Mouse (Mus musculus) myocyte (in vitro differentiated cells): ENCODE results near the gene Mrpl4. TPM values are rescaled to one million over a fixed set of nuclear protein-coding genes. Genes with fewer than 3 reads are reported as not detected.
"Not testable (repeated sequence)": the region's sequence is repeated elsewhere in the genome, so short reads cannot be mapped to it uniquely, and the experiment has no call there.

Experiments
- H3K27me3 ChIP-seq: one replicate; pipeline ENCODE4 v1.6.1; 2011; ENCODE audit not compliant: control insufficient read depth, insufficient read depth, insufficient read length
- H3K36me3 ChIP-seq: one replicate; pipeline ENCODE4 v1.6.1; 2011; ENCODE audit not compliant: control insufficient read depth, insufficient read depth
- H3K4me2 ChIP-seq: one replicate; pipeline ENCODE4 v1.6.1; 2011; ENCODE audit warnings: low read depth, control low read depth
- H3K4me3 ChIP-seq: one replicate; pipeline ENCODE4 v1.5.1; 2011; ENCODE audit warnings: mild to moderate bottlenecking, control low read depth, moderate library complexity
- H3K79me2 ChIP-seq: one replicate; pipeline ENCODE4 v1.6.1; 2011; ENCODE audit not compliant: control insufficient read depth, insufficient read depth
- H3ac ChIP-seq: one replicate; pipeline ENCODE4 v1.6.1; 2011; ENCODE audit not compliant: control insufficient read depth, insufficient read length
- CEBPB ChIP-seq: IDR thresholded peaks from 2 replicates; pipeline ENCODE4 v1.6.1; 2011; ENCODE audit warnings: mild to moderate bottlenecking, moderate library complexity; ENCODE audit not compliant: poor library complexity, insufficient read depth, severe bottlenecking
- E2F4 ChIP-seq: IDR thresholded peaks from one replicate; pipeline ENCODE4 v1.6.1; 2011; ENCODE audit warnings: mild to moderate bottlenecking, control low read depth, moderate library complexity; ENCODE audit not compliant: insufficient read depth
- MAX ChIP-seq: IDR thresholded peaks from one replicate; pipeline ENCODE4 v1.6.1; 2011; ENCODE audit warnings: low read depth, mild to moderate bottlenecking, control low read depth
- MYOD1 ChIP-seq, 3 experiments: IDR thresholded peaks; one replicate each; pipeline ENCODE4 v1.6.1; 2011; ENCODE audit warnings: control low read depth in 2 of 3, low read depth in 2 of 3, mild to moderate bottlenecking in 2 of 3, moderate library complexity in 1 of 3; ENCODE audit not compliant: insufficient read length in 2 of 3, control insufficient read depth in 1 of 3
- MYOG ChIP-seq, 3 experiments: IDR thresholded peaks; one replicate each; pipeline ENCODE4 v1.6.1; 2011; ENCODE audit warnings: control low read depth in 2 of 3, low read depth in 2 of 3, mild to moderate bottlenecking in 2 of 3; ENCODE audit not compliant: insufficient read length in 2 of 3, control insufficient read depth in 1 of 3, insufficient read depth in 1 of 3
- POLR2A ChIP-seq: IDR thresholded peaks from one replicate; pipeline ENCODE4 v1.6.1; 2011; ENCODE audit warnings: low read depth, mild to moderate bottlenecking, control low read depth, moderate library complexity; ENCODE audit not compliant: insufficient read length
- POLR2AphosphoS2 ChIP-seq: IDR thresholded peaks from one replicate; pipeline ENCODE4 v1.6.1; 2011; ENCODE audit warnings: low read depth, control low read depth; ENCODE audit not compliant: insufficient read length
- REST ChIP-seq: IDR thresholded peaks from one replicate; pipeline ENCODE4 v1.6.1; 2011; ENCODE audit warnings: mild to moderate bottlenecking, control low read depth, moderate library complexity; ENCODE audit not compliant: insufficient read depth, insufficient read length
- SRF ChIP-seq: IDR thresholded peaks from one replicate; pipeline ENCODE4 v1.6.1; 2011; ENCODE audit warnings: low read depth; ENCODE audit not compliant: control insufficient read depth, insufficient read length
- TCF12 ChIP-seq: IDR thresholded peaks from one replicate; pipeline ENCODE4 v1.6.1; 2011; ENCODE audit warnings: mild to moderate bottlenecking, control low read depth; ENCODE audit not compliant: poor library complexity, insufficient read depth, severe bottlenecking
- TCF3 ChIP-seq: IDR thresholded peaks from one replicate; pipeline ENCODE4 v1.6.1; 2011; ENCODE audit warnings: low read depth, control low read depth; ENCODE audit not compliant: insufficient read length
- USF1 ChIP-seq: IDR thresholded peaks from one replicate; pipeline ENCODE4 v1.6.1; 2011; ENCODE audit warnings: low read depth, mild to moderate bottlenecking, control low read depth, moderate library complexity
- polyA plus RNA-seq: library from polyadenylated mRNA; unstranded; fragments of >200 nt; fragmentation: generic; extraction: Trizol; gene quantifications from one replicate; pipeline ENCODE4 v1.2.1, GENCODE M21; 2012; ENCODE audit warnings: missing spikeins

Mrpl4 gene
- polyA plus RNA-seq, 1 experiment = 110 TPM

DNA sequence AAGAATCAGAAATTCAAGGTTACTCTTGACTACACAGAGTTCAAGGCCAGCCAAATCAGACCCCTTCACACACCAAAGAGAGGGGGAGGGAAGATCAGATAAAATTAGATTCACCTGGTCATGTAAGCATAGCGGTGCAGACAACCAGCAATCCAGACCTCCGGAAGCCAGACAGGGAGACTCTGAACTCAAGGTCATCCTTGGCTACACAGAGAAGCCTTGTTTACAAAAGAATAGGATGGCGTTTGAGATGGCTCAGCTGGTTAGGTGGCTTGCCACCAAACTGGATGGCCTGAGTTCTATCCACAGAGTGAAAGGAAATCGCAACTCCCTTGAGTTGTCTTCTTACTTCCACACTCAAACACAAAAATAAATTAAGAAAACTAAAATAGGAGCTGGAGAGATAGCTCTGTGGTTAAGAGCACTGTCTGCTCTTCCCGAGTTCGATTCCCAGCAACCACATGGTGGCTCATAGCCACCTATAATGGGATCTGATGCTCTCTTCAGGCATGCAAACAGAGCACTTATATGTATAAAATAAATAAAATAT lies 812 bp upstream of the Mrpl4 start:
- peak overlapping the region; percentile 93 for H3K4me3 ChIP-seq
- H3K79me2 ChIP-seq = peaks cover 7% of the 10 kb centered on the region
- no peaks in the 10 kb centered on the region for H3K27me3 ChIP-seq
- no peak overlapping the region for H3K4me2 ChIP-seq
- no peak overlapping the region for H3ac ChIP-seq
- TF ChIP-seq POLR2A = no peak
- no peak for TF ChIP-seq USF1
- no peak for TF ChIP-seq REST
- TF ChIP-seq MAX = no peak
- no peak for TF ChIP-seq POLR2AphosphoS2
- no peak for TF ChIP-seq E2F4
- no peak for TF ChIP-seq MYOD1 (IDR thresholded peaks at IDR 0.05; ENCODE audit: control insufficient read depth in 1 of 3, insufficient read length in 2 of 3, low read depth in 2 of 3)
- no peak for TF ChIP-seq SRF
- no peak for TF ChIP-seq TCF12
- TF ChIP-seq MYOG (IDR thresholded peaks at IDR 0.05; ENCODE audit: control insufficient read depth in 1 of 3, insufficient read depth in 1 of 3, insufficient read length in 2 of 3, low read depth in 2 of 3) = no peak
- no peak for TF ChIP-seq CEBPB
- no peak for TF ChIP-seq TCF3
- no peaks in the 10 kb centered on the region for H3K36me3 ChIP-seq

DNA sequence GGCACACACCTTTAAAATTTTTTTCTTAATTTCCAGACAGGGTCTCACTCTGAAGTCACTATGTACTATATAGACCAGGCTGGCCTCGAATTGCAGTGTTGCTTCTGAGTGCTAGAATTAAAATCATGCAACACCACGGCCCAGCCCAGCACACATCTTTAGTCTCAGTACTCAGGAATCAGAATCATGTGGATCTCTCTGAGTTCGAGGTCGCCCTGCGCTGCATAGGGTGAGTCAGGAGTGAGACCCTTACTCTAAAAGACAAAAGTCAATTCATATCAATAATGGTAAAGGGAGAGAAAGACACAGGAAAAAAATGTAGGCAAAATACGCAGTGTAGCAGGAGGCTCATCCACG lies 290 bp upstream of the Mrpl4 start:
- peak overlapping the region; percentile 71 for H3K4me2 ChIP-seq
- peak overlapping the region; percentile 58 for H3ac ChIP-seq
- no peaks in the 10 kb centered on the region for H3K36me3 ChIP-seq
- peak overlapping the region; percentile 93 for H3K4me3 ChIP-seq
- H3K27me3 ChIP-seq = no peaks in the 10 kb centered on the region
- no peak for TF ChIP-seq SRF
- TF ChIP-seq CEBPB = no peak
- no peak for TF ChIP-seq USF1
- no peak for TF ChIP-seq MYOG (IDR thresholded peaks at IDR 0.05; ENCODE audit: control insufficient read depth in 1 of 3, insufficient read depth in 1 of 3, insufficient read length in 2 of 3, low read depth in 2 of 3)
- no peak for TF ChIP-seq POLR2A
- no peak for TF ChIP-seq POLR2AphosphoS2
- TF ChIP-seq REST = no peak
- TF ChIP-seq MYOD1 (IDR thresholded peaks at IDR 0.05; ENCODE audit: control insufficient read depth in 1 of 3, insufficient read length in 2 of 3, low read depth in 2 of 3) = no peak
- TF ChIP-seq MAX = no peak
- no peak for TF ChIP-seq TCF3
- no peak for TF ChIP-seq TCF12
- H3K79me2 ChIP-seq = peaks cover 7% of the 10 kb centered on the region

DNA sequence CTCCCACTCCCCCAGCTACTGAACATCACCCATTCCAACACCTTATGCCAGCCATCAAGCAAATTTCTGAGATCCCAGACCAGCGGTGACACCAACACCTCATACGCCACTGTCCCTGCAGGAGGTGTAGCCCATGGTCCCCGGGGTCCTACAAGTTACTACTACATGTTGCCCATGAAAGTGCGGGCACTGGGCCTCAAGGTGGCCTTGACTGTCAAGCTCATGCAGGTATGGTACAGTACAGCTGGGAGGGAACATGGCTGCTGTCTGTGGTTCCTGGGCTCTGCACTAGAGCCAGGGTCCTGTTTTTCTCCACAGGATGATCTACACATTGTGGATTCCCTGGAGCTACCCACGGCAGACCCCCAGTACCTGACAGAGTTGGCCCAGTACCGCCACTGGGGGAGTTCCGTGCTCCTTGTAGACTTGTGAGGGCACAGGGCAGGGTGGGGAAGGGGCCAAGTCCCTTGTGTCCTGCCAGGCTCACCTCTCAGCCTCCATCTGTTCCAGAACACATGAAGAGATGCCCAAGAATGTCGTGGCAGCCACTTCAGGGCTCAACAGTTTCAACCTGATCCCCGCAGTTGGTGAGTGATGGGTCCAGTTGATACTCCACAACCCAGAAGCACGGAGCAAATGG lies 4.9 kb downstream of the Mrpl4 start:
- TF ChIP-seq POLR2AphosphoS2 (no peak), TCF12 (no peak), REST (no peak), TCF3 (no peak), E2F4 (no peak)
- peaks cover 7% of the 10 kb centered on the region for H3K79me2 ChIP-seq
- no peak overlapping the region for H3K4me3 ChIP-seq
- no peak overlapping the region for H3K4me2 ChIP-seq
- no peak overlapping the region for H3ac ChIP-seq
- H3K27me3 ChIP-seq = no peaks in the 10 kb centered on the region
- no peaks in the 10 kb centered on the region for H3K36me3 ChIP-seq

DNA sequence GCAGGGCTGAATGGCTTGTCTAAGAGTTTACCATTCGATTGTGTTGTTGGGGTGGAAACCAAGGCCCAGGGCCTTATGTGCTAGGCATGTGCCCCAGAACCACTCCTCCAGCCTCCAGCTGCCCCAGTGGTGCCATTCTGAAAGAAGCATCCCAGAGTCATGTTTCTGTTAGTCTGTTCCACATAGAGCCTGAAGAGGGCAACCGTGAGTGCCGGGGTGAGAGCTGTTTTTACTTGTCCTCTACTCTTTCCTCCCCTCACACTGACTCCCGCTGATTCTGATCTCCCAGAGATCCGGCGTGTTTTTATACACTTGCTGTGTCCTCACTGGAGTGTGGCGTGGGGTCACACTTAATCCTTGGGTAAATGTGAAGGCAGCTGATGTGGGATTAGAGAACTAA lies 5.5 kb downstream of the Mrpl4 start:
- Histone ChIP-seq H3K36me3 (no peaks in the 10 kb centered on the region), H3K4me3 (no peak overlapping the region), H3ac (no peak overlapping the region), H3K4me2 (no peak overlapping the region), H3K79me2 (peaks cover 7% of the 10 kb centered on the region), H3K27me3 (no peaks in the 10 kb centered on the region)
- no peak for TF ChIP-seq POLR2A
- TF ChIP-seq REST = no peak
- TF ChIP-seq SRF = no peak
- no peak for TF ChIP-seq MYOG (IDR thresholded peaks at IDR 0.05; ENCODE audit: control insufficient read depth in 1 of 3, insufficient read depth in 1 of 3, insufficient read length in 2 of 3, low read depth in 2 of 3)

DNA sequence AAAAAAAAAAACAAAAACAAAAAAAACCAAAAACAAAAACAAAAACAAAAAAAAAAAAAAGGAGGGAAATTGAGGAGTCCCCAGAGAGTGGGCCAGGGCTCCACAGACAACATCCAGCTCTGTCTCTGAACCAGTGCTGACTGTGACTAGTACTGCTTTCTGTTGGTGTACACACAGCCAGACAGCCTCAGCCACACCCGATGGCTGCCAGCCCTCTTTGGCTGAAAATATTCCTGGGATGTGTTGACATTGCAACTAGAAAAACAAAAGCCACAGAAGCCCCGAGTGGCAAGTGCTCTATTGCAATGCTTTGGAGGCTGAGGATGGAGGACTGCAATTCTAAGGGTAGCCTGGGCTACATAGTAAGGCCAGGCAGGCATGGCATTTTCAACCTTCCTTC lies 7.8 kb downstream of the Mrpl4 start:
- no peaks in the 10 kb centered on the region for H3K79me2 ChIP-seq
- H3K4me2 ChIP-seq = no peak overlapping the region
- H3ac ChIP-seq = no peak overlapping the region
- no peak overlapping the region for H3K4me3 ChIP-seq
- peaks cover 9% of the 10 kb centered on the region for H3K27me3 ChIP-seq
- H3K36me3 ChIP-seq = no peaks in the 10 kb centered on the region
- TF ChIP-seq SRF (no peak), MYOG (IDR thresholded peaks at IDR 0.05; ENCODE audit: control insufficient read depth in 1 of 3, insufficient read depth in 1 of 3, insufficient read length in 2 of 3, low read depth in 2 of 3) (no peak), USF1 (no peak), TCF12 (no peak), MYOD1 (IDR thresholded peaks at IDR 0.05; ENCODE audit: control insufficient read depth in 1 of 3, insufficient read length in 2 of 3, low read depth in 2 of 3) (no peak), CEBPB (no peak), REST (no peak), E2F4 (no peak), TCF3 (no peak), POLR2A (no peak), POLR2AphosphoS2 (no peak), MAX (no peak)

DNA sequence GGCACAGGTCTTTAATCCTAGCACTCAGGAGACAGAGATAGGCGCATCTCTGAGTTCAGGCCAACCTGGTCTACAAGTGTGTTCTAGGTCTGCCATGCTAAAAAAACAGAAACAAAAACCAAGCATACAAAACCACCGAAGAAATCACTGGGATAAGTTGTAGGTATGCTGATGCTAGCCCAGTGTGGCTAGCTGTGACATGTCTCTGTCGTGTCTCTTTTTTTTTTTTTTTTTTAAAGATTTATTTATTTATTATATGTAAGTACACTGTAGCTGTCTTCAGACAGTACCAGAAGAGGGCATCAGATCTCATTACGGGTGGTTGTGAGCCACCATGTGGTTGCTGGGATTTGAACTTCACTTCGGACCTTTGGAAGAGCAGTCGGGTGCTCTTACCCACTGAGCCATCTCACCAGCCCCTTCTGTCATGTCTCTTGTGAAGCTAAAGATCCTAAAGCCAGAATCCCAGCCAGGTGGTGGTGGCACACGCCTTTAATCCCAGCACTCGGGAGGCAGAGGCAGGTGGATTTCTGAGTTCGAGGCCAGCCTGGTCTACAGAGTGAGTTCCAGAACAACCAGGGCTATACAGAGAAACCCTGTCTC lies 8.5 kb downstream of the Mrpl4 start:
- H3K4me3 ChIP-seq = not testable (repeated sequence)

More for the DNA sequence above, 8.5 kb downstream of the Mrpl4 start:
- not testable (repeated sequence) for H3ac ChIP-seq, H3K4me2 ChIP-seq, H3K36me3 ChIP-seq, H3K79me2 ChIP-seq
- peaks cover 16% of the 10 kb centered on the region for H3K27me3 ChIP-seq
